Mouse (Mus musculus) liver, adult 2 months (tissue): ENCODE data around the gene Cyp1a2.
A peak's percentile ranks its signal among the peaks of the same experiment; 100 is the strongest.

Experiments used
- CTCF ChIP-seq: fragments of 200-500 bp; IDR thresholded peaks from 2 replicates; pipeline ENCODE4 v1.5.1; 2011; ENCODE audit warnings: low read depth, low read length, control low read depth
- POLR2A ChIP-seq: fragments of 200-500 bp; IDR thresholded peaks from 2 replicates; pipeline ENCODE4 v1.6.1; 2011; ENCODE audit warnings: low read length, control low read depth; ENCODE audit not compliant: insufficient read depth; ENCODE audit errors: extremely low read depth

GRCm38 (mm10) chr9:57629118-57629874 is 54.2 kb downstream of the Cyp1a2 start:
- TF ChIP-seq CTCF = peak; percentile 99
- no peak for TF ChIP-seq POLR2A
